Mouse (Mus musculus): ENCODE data around the gene Rpl7a.

Gene Rpl7a

GRCm38 (mm10) chr2:26914148-26914941 is 3.8 kb downstream of the Rpl7a start:
- no peak for DNase-seq

- peak; percentile 81 to 88 for DNase-seq
Measured at GRCm38 (mm10) chr2:26915927-26916728, 5.6 kb downstream of the Rpl7a start, which contains the start of the genes Surf2 and Surf1. Gene Surf2, plus strand, starts transcription at chr2:26916367. Gene Surf1, minus strand, starts transcription at chr2:26916530.

GRCm38 (mm10) chr2:26916738-26917137 is 6.2 kb downstream of the Rpl7a start:
- no peak for DNase-seq

- DNase-seq, result no peak
Measured at GRCm38 (mm10) chr2:26919684-26920083, 9.1 kb downstream of the Rpl7a start.

- DNase-seq, result no peak
Measured at GRCm38 (mm10) chr2:26920190-26920855, 9.8 kb downstream of the Rpl7a start.

GRCm38 (mm10) chr2:26921784-26922183 is 11.2 kb downstream of the Rpl7a start:
- no peak for DNase-seq

GRCm38 (mm10) chr2:26927745-26928476 is 17.3 kb downstream of the Rpl7a start:
- DNase-seq, result no peak

- peak; percentile 62 to 75 for DNase-seq
Measured at GRCm38 (mm10) chr2:26930390-26930789, 19.8 kb downstream of the Rpl7a start.

GRCm38 (mm10) chr2:26932473-26933303 is 22.1 kb downstream of the Rpl7a start:
- peak in 1 of 2 experiments; percentile 70 for DNase-seq

- DNase-seq, result peak; percentile 96 to 98
Measured at GRCm38 (mm10) chr2:26933304-26934055, 22.9 kb downstream of the Rpl7a start, which contains the start of the genes Surf4 and Stkld1. Gene Surf4, minus strand, starts transcription at chr2:26933928. Gene Stkld1, plus strand, starts transcription at chr2:26934047.

GRCm38 (mm10) chr2:26935286-26935685 is 24.7 kb downstream of the Rpl7a start:
- DNase-seq, result no peak

GRCm38 (mm10) chr2:26936425-26936824 is 25.9 kb downstream of the Rpl7a start:
- DNase-seq, result no peak

- peak in 1 of 2 experiments; percentile 35 for DNase-seq
Measured at GRCm38 (mm10) chr2:26941539-26941938, 31.0 kb downstream of the Rpl7a start.

- DNase-seq, result no peak
Measured at GRCm38 (mm10) chr2:26943253-26943652, 32.7 kb downstream of the Rpl7a start.

- no peak for DNase-seq
Measured at GRCm38 (mm10) chr2:26950411-26950810, 39.8 kb downstream of the Rpl7a start.

- no peak for DNase-seq
Measured at GRCm38 (mm10) chr2:26951346-26951905, 40.9 kb downstream of the Rpl7a start.

- no peak for DNase-seq
Measured at GRCm38 (mm10) chr2:26952193-26952592, 41.6 kb downstream of the Rpl7a start.

- no peak for DNase-seq
Measured at GRCm38 (mm10) chr2:26952866-26953265, 42.3 kb downstream of the Rpl7a start.

- DNase-seq, result no peak
Measured at GRCm38 (mm10) chr2:26954735-26955395, 44.3 kb downstream of the Rpl7a start.

Data from kidney, postnatal 4 days (tissue).